Mouse (Mus musculus): ENCODE measurements around the gene Orai3. TPM values are rescaled to one million over a fixed set of nuclear protein-coding genes. Genes with fewer than 3 reads are reported as not detected.
"Not testable (repeated sequence)": the region's sequence is repeated elsewhere in the genome, so short reads cannot be mapped to it uniquely, and the experiment has no call there.

The Orai3 gene
- 32.0 and 33.6 TPM in 2 replicates for polyA plus RNA-seq (2012)

GRCm38 (mm10) chr7:127769651-127770038 lies at the start of gene Orai3:
Gene Orai3 (plus strand): TSS chr7:127769815.
- no peak for TF ChIP-seq GATA1 (IDR thresholded peaks at IDR 0.05; ENCODE audit: low read length)

GRCm38 (mm10) chr7:127725490-127725889 lies 44.1 kb upstream of the Orai3 start:
- TF ChIP-seq GATA1 (IDR thresholded peaks at IDR 0.05; ENCODE audit: low read length) = no peak

DNA sequence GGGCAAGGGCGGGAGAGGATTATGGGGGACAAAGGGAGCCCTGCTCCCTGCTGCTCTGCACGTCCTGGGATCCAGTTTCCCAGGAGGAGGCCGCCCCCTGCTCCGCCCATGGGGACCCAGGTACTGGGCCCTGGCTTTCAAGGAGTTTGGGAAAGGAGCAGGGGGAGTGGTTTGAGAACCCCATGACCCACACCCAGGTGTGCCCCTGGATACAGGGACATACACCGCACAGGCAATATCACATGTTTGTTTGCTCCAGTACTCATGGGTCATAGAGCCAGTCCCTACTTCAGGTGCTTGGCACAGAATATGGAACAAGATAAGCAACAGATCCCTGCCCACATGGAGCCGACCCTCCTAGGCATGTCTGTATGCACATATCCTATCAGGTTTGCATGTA lies 43.7 kb upstream of the Orai3 start:
- no peak for TF ChIP-seq GATA1 (IDR thresholded peaks at IDR 0.05; ENCODE audit: low read length)

DNA sequence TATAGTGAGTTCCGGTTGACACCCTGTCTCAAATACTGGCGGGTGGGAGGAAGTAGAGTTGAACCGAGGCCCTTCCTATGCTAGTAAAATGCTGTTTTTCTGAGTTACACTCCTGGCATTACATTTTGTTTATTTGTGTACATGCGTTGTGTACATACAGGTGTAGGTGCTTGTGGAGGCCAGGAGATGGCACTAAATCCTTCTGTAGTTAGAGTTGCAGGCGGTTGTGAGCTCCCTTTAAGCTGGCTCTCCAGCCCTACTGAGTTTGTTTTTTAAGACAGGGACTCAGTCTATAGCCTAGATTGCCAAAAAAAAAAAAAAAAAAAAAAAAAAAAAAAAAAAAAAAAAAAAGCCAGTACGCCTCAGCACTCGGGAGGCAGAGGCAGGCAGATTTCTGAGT lies 41.7 kb upstream of the Orai3 start:
- no peak for TF ChIP-seq GATA1 (IDR thresholded peaks at IDR 0.05; ENCODE audit: low read length)

GRCm38 (mm10) chr7:127730170-127730569 lies 39.4 kb upstream of the Orai3 start:
- TF ChIP-seq GATA1 (IDR thresholded peaks at IDR 0.05; ENCODE audit: low read length) = no peak

GRCm38 (mm10) chr7:127732066-127732465 lies 37.5 kb upstream of the Orai3 start, which contains the start of gene Ctf2:
Gene Ctf2 (minus strand): TSS chr7:127732166.
- not testable (repeated sequence) for TF ChIP-seq GATA1 (IDR thresholded peaks at IDR 0.05; ENCODE audit: low read length)

DNA sequence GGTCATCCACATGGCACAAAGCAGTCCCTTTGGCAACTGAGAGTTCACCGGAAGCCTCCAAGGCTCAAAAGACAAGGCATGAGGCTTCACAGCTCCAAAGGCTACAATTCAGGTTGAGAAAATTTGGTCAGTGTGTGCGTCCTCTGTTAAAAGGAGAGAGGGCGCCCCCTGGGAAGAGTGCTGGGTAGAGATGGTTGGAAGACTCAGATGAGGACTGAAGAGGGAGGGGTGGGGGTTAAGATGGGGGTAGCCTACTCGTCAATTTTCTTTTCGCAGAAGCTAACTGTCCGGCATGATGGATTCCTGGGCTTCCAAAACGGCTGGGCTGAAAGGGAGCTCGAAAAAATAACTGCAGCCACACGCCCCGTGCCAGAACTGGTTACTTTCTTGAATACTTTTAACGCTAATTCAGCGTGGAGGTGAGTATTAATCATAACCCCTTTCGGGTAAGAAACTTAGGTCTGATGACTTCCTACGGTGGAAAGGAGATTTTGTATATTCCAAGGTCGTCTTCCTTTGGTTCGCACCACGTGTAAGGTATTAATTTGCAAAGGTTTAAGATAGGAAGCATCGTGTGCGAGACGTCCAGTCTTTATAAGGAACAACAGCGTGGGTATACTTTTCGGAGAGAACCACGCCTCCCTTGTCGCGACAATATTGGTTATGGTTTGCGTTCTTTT lies 25.1 kb upstream of the Orai3 start, which contains the start of gene Fbxl19:
Fbxl19 (plus strand) TSS at position 178 of the 680 bp plus-strand sequence.
- no peak for TF ChIP-seq GATA1 (IDR thresholded peaks at IDR 0.05; ENCODE audit: low read length)

DNA sequence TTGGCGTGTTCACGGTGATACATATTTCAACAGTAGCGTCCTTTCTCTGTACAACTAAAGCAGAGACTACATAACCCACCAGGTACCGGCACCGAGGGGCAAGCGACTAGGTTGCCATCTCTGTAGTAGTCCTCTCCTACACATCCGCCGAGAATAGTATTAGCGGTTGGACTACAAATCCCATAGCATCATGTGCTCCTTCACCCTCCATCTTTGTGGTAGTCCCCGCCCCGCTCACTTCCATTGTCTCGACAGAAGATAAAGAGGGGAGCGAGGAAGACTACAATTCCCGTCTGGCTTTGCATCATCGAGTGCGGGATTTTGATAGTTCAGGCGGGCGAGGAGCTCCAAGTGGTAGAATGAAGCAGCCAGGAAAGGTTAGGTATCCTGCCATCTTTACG lies 24.4 kb upstream of the Orai3 start:
- no peak for TF ChIP-seq GATA1 (IDR thresholded peaks at IDR 0.05; ENCODE audit: low read length)

- TF ChIP-seq GATA1 (IDR thresholded peaks at IDR 0.05; ENCODE audit: low read length) = no peak
Observed at GRCm38 (mm10) chr7:127745652-127746493, 23.7 kb upstream of the Orai3 start.

DNA sequence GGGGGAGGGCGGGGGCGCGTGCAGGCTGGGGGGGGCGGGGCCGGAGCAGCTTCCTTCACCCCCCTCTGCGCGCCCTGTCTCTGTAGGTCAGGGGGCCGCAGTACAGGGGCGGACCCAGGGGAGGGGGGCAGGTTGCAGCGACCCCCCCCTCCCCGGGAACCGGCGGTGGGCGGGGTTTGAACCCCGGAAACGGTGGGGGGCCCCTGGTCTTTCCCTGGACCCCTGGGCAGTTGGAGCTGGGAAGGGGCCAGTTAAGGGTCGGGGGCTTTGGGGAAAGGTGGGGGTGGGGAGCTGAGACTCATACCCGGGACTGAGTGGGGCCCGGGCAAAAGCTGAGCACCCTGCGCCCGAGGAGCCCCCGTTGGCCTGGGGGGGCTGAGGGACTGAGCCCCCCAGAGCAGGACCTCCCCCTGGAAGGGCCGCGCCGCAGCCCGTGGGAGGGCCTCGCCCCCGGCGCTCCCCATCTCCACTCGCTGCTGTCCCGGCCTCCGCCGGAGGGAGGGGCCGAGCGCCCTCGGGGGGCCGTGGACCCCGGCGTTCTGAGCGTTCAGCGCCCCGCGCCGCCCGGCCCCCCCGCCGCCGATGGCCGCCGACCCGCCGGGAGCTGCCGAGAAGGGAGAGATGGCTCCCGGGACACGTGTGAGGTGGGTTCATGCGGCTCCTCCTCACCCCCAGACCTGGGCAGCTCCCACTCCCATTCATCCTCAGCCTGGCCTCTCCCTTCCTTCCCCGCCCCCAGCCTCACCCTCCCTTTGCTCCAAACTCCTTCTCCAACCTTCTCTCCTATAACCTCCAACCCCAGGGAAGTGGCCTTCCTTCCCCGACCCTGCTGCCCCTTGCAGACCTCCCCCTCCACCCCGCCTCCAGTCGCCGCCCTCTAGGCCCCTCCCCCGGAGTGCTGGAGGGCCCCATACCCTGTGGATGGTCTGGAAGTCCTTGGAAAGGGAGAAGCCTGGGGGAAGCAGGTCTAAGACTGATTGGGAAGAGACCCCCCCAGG lies 22.8 kb upstream of the Orai3 start:
- TF ChIP-seq GATA1 (IDR thresholded peaks at IDR 0.05; ENCODE audit: low read length) = no peak

DNA sequence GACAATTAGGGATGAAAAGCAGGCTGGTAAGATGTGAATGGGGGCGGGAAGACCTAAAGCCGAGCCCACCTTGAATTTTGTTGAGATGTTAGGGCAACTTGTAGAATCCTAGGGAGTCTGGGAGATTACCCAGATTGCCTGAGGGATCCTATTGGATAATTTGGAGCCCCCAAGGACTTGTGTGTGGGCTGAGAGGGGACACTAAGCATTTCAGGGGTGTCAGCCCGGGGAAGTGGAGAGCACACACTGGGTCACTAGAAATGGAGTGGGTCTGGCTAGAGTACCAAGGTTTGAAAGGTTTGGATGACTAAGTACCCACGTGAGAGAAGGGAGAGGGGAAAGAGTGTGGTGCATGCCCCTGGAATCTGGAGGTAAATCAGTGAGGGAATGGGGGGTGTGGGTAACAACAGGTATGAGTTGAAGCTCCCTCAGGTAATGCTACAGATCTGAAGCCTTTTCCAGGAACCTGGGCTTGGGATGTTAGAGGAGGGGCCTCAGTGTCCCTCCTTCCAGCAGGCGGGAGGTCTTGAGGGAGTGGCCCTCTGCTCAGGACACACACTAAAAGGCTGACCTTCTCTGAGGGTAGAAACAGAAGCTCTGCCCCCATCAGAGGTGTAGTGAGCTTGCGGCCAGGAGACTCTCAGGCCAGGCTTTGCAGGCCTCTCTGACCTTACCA lies 21.9 kb upstream of the Orai3 start:
- no peak for TF ChIP-seq GATA1 (IDR thresholded peaks at IDR 0.05; ENCODE audit: low read length)

DNA sequence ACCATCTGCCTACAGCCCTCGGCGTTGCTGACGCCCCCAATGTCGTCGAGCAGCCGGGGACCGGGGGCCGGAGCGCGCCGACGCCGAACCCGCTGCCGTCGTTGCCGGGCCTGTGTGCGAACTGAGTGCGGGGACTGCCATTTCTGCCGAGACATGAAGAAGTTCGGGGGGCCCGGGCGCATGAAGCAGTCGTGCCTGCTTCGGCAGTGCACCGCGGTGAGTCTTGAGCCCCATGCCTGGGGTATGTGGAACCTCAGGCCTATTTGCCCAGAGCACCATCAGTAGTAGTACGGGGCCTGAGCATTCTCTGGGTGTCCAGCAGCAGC lies 21.4 kb upstream of the Orai3 start:
- no peak for TF ChIP-seq GATA1 (IDR thresholded peaks at IDR 0.05; ENCODE audit: low read length)

DNA sequence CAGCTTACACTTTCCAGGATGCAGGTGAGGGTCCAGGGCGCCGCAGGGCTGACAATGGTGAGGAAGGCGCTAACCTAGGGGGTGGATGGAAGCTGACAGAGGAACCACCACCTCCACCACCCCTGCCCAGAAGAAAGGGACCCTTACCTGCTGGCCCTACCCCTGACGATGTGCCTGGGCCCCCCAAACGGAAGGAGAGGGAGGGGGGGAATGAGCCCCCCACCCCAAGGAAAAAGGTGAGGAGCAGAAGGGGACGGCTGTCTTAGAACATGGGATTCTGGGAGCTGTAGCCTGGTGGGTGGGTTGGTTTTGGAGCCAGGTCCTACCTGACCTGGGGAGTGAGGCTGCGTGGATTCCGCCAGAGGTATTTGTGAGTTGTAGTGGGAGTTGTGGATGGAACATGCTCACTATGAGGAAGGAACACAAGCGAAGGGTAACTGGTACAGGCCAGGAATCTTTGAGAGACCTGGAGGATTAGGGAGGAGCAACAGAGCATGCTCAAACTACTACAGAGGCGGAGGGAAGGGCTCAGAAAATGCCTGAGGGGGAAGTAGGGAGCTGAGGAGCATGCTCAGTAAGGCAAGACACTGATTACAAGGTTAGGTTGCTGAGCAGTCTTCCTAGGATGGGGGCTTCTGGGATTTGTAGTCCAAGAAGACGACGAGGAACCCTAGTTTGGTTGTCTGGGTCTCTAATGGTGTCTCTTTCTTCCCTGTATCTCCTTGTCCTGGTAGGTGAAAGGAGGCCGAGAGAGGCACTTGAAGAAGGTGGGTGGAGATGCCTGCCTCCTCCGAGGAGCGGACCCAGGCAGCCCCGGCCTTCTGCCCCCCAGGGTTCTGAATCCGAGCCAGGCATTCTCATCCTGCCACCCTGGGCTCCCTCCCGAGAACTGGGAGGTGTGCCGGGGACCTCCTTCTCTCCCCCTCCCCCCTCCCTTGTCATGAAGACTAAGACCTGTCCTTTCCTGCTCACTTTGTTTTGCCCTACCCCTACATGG lies 19.2 kb upstream of the Orai3 start:
- TF ChIP-seq GATA1 (IDR thresholded peaks at IDR 0.05; ENCODE audit: low read length) = no peak

GRCm38 (mm10) chr7:127751619-127752018 lies 18.0 kb upstream of the Orai3 start:
- TF ChIP-seq GATA1 (IDR thresholded peaks at IDR 0.05; ENCODE audit: low read length) = no peak

Data from G1E-ER4 (cell line).